Mouse (Mus musculus) testis, postnatal 10 days (tissue): ENCODE results near the gene Sarm1.
"Not testable (repeated sequence)": the region's sequence is repeated elsewhere in the genome, so short reads cannot be mapped to it uniquely, and the experiment has no call there.

ENCODE experiments used
- DNase-seq: peaks from one replicate; pipeline ENCODE4 v3.0.0; 2021; ENCODE audit warnings: low spot score

Sarm1 gene

GRCm38 (mm10) chr11:78497544-78498522 lies at the start of gene Sarm1:
Gene Sarm1, minus strand, starts transcription at chr11:78497754.
- peak; percentile 95 for DNase-seq

- DNase-seq, result no peak
Measured at GRCm38 (mm10) chr11:78545181-78545580, 47.6 kb upstream of the Sarm1 start.

- no peak for DNase-seq
Measured at GRCm38 (mm10) chr11:78544449-78545111, 47.0 kb upstream of the Sarm1 start.

- no peak for DNase-seq
Measured at GRCm38 (mm10) chr11:78540358-78540757, 42.8 kb upstream of the Sarm1 start.

GRCm38 (mm10) chr11:78536690-78537084 lies 39.1 kb upstream of the Sarm1 start:
- DNase-seq, result no peak

- DNase-seq, result peak; percentile 97
Measured at GRCm38 (mm10) chr11:78536080-78536689, 38.6 kb upstream of the Sarm1 start, which contains the start of the genes Tnfaip1 and Ift20. Gene Tnfaip1, minus strand, starts transcription at chr11:78536332. Gene Ift20, plus strand, starts transcription at chr11:78536361.

- no peak for DNase-seq
Measured at GRCm38 (mm10) chr11:78535376-78536079, 38.0 kb upstream of the Sarm1 start.

GRCm38 (mm10) chr11:78534516-78534915 lies 37.0 kb upstream of the Sarm1 start:
- DNase-seq, result no peak

- DNase-seq, result not testable (repeated sequence)
Measured at GRCm38 (mm10) chr11:78531515-78531914, 34.0 kb upstream of the Sarm1 start.

GRCm38 (mm10) chr11:78531046-78531445 lies 33.5 kb upstream of the Sarm1 start:
- peak; percentile 39 for DNase-seq

- DNase-seq, result peak; percentile 40
Measured at GRCm38 (mm10) chr11:78530001-78530400, 32.4 kb upstream of the Sarm1 start.

GRCm38 (mm10) chr11:78528714-78529113 lies 31.2 kb upstream of the Sarm1 start:
- DNase-seq, result no peak

- DNase-seq, result no peak
Measured at GRCm38 (mm10) chr11:78524838-78525237, 27.3 kb upstream of the Sarm1 start.

GRCm38 (mm10) chr11:78523241-78523955 lies 25.8 kb upstream of the Sarm1 start:
- no peak for DNase-seq

- DNase-seq, result no peak
Measured at GRCm38 (mm10) chr11:78522481-78522997, 25.0 kb upstream of the Sarm1 start.

- DNase-seq, result peak; percentile 81
Measured at GRCm38 (mm10) chr11:78521880-78522279, 24.3 kb upstream of the Sarm1 start.

GRCm38 (mm10) chr11:78518931-78519330 lies 21.4 kb upstream of the Sarm1 start:
- peak; percentile 34 for DNase-seq

GRCm38 (mm10) chr11:78515549-78516325 lies 18.2 kb upstream of the Sarm1 start:
- DNase-seq, result no peak

- DNase-seq, result no peak
Measured at GRCm38 (mm10) chr11:78513106-78513790, 15.7 kb upstream of the Sarm1 start.
